Mouse (Mus musculus): ENCODE data around the gene Hagh. TPM values are rescaled to one million over a fixed set of nuclear protein-coding genes. Genes with fewer than 3 reads are reported as not detected.
A peak's percentile ranks its signal among the peaks of the same experiment; 100 is the strongest.

The Hagh gene
- total RNA-seq, 1 experiment from 2014 or later = 23.2 TPM

DNA sequence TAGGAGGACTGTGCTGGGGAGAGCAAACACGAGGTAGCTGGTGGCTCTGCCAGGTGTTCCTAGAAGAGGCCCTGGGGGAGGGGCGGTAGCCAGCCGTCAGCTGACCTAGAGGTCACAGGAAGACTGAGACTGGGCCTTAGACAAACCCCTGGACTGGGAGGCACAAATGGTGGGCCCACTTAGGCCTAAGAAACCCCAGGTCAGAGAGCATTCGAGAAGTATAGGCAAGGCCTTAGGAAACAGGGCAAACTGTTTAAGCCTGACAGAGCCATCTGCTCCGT is 38.1 kb downstream of the Hagh start:
- no peak for ATAC-seq (replicated peaks; ENCODE audit: insufficient number of reproducible peaks, low FRiP score, low TSS enrichment, poor library complexity, severe bottlenecking)

DNA sequence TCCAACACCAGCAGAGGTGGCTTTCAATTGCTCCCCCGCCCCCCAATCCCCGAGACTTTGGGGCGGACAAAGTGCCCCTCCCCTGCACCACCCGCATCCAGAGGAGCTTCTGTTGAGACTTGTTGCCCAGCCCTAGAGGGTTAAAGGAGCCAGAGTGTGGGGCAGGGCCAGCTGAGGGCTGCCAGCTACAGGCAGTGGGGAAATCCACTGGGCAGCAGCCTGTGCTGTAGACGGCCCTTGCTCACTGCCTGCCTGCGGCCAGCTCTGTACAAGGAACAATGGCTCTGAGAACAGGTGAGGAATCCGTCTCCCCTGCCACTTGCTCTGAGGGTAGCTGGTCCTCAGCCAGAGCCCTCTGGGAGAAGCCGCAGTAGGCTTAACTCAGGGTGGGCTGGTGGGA is 38.6 kb downstream of the Hagh start:
- no peak for ATAC-seq (replicated peaks; ENCODE audit: insufficient number of reproducible peaks, low FRiP score, low TSS enrichment, poor library complexity, severe bottlenecking)

DNA sequence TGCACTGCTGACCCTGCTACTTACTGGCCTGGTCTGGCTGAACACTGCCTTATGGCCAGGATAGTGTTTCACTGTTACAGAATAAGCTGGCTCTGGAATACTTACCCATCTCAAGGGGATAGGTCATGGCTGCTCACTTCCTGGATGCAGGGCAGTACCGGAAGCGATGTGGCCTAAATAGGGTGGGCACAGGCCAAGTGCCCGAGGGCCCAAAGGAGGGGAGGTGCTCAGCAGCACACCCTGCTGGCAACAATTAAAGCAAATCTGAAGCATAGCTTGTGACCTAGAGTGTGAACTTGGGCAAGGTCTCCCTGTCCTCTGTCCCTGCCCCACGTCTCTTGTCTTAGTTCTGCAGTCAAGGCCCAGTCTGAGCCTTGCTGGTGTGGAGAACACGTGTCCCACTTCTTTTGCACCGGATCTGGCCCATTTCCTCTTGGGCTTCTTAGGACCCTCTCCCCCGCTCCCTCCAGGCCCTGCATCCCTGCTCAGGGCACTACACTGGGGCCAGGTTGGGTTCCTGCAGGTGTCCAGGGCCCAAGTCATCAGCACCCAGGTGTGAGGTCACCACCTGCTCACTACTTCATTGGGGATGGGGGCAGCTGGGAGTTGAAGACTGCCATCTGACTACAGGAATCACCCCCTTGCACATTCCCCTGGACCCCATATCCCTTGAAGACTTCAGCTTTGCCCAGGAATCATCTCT is 41.9 kb downstream of the Hagh start:
- ATAC-seq (replicated peaks; ENCODE audit: insufficient number of reproducible peaks, low FRiP score, low TSS enrichment, poor library complexity, severe bottlenecking) = no peak

DNA sequence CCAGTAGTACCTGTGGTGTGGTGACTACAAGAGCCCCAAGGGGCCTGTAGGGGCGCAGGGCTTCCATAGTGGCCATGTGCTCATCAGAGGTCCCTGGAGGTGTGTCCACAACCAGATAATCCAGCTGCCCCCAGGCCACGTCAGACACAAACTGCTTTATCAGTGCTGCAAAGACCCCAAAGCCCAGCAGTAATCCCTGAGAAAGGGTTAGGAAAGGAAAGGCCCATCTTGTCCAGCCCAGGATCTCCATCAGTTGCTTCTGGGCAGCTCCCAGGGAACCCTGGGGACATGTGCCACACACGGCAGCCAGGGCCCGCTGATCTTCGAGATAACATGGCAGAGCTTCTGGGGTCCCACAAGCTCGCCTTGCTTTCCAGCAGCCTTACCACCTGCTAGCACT is 44.4 kb downstream of the Hagh start:
- ATAC-seq (replicated peaks; ENCODE audit: insufficient number of reproducible peaks, low FRiP score, low TSS enrichment, poor library complexity, severe bottlenecking) = no peak

DNA sequence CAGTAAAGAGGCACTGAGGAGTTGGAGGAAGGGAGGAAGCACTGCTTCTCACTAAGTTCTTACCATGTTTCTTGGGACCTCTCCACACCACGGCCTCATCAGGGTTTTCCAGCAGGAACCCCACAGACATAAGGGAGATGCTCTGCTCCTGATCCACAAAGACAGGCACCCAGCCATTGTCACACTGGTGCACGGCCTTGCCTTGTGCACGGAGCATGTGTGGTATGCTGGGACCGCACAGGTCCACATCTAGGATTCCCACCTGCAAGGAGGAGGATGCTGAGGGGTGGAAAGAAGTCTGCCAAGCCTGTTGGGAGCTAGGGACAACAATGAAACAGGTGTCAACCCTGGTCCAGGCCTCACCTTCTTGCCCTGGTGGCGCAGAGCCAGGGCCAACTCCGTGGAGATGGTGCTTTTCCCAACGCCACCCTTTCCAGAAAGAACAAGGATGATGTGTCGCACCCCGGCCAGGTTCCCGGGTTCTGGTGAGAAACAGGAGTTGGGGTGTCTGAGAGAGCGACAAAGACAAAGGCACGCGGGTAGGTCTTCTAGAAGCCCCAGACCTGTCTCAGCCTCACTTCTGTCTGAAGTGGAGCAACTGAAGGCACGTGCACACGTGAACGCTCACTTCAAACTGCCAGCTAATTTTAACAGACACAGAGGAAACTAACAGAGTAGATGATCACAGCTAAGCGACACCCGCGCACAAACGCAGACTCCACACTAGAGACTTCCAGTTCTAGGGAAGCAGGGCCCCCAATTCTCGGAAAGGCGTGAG is 45.6 kb downstream of the Hagh start:
- ATAC-seq (replicated peaks; ENCODE audit: insufficient number of reproducible peaks, low FRiP score, low TSS enrichment, poor library complexity, severe bottlenecking) = no peak

DNA sequence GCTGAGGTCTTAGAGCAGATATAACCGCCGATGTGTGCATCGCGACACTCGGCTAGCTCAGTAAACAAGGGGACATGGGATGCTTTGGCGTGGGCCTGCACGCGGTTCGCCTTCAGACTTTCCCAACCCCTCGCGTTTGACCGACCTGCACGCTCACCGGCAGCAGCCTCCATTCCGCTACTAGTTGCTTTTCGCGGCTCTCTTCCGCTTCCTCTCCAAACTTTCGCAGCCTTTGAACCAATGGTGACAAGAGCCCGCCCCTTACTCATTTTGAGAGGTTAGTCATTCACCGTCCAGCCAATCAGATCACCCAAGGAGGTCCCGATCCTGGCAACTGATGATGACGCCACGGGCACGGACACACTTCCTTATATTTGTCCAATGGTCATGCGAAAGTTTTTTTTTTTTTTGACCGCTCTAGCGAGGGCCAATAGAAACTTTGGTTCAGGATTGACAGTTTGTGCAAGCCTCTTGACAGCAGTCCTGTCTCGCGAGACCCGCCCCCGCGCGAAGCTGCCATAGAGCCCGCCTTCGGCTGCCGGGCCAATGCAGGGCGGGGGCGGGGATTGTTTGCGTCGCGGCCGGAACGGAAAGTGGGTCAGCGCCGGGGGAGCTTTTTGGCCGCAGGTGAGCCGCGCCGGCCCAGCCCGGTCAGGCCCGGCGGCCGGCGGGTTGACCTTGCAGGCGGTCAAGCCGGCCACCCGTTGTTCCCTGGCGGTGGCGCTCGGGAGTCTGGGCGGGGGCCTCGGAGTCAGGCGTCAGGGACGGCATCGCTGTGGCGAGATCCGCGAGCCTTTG is 46.4 kb downstream of the Hagh start, which contains the start of the genes Nubp2 and Spsb3:
Nubp2 (minus strand) TSS at position 216 of the 798 bp plus-strand sequence.
Spsb3 (plus strand) TSS at position 510 of the 798 bp plus-strand sequence.
- peak; percentile 92 for ATAC-seq (replicated peaks; ENCODE audit: insufficient number of reproducible peaks, low FRiP score, low TSS enrichment, poor library complexity, severe bottlenecking)

DNA sequence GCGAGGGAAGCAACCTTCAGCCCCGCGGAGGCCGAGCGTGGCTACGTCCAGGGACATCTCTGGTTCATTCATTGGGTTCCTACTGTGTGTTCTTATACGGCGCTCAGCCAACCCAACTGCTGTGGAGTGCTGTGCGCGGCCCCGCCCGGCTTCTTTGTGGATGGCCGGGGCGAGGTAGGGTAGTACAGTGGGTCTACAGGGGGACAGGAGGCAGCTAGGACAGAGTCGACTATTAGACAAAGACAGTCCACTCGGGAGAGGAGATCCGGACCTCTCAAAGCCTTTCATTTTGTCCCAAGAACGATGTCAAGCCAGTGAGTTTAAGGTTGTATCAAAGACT is 47.0 kb downstream of the Hagh start:
- no peak for ATAC-seq (replicated peaks; ENCODE audit: insufficient number of reproducible peaks, low FRiP score, low TSS enrichment, poor library complexity, severe bottlenecking)

DNA sequence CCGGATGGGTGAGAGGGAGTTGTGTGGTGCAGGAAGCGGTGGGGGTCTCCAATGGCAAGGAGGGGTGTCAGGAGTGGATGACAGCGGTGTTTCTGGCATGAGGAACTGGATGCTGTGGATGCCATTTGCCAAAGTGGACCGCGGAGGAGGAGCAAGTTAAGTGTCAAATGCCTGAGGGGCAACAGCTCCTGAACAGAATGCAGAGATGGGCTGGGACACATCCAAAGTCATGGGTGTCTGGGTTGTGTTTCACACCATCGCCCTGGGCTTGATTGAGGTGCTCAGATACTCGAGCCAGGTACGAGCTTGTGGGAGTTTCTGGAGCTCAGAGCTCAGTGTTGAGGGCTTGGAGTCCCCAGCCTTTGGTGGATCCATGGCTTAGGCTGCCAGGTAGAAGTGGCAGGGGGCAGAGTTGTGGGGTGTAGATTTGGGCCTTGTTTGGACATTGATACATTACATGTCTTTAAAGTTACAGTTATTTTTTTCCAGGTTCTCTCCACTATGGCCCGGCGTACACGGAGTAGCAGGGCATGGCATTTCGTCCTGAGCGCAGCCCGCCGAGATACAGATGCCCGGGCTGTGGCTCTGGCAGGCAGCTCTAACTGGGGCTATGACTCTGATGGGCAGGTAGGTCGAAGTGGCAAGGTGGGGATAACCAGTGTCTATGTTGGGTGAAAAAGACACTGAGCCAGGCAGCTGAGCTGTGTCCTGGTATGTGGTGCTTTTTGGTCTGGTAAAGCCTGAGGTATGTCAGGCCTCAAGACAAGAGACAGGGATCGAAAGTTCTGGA is 47.5 kb downstream of the Hagh start:
- ATAC-seq (replicated peaks; ENCODE audit: insufficient number of reproducible peaks, low FRiP score, low TSS enrichment, poor library complexity, severe bottlenecking) = no peak

DNA sequence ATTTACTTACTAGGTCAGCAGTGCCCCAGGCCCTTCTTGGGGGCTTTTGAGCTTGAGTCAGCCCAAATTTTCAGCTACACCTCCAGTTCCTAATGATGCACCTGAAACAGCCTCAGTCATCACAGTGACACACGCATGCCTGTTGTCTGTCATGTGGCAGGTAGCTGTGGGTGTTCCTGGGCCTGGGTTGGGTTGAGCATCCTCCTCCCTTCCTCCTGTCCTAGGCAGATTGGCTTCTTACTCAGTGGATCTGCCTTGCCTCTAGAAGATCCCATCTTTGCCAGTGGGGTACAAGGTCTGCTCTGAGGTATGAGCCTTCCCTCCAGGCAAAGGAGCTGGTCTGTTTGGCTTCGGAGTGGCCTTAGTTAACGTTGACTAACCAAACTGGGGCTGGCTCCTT is 48.9 kb downstream of the Hagh start:
- ATAC-seq (replicated peaks; ENCODE audit: insufficient number of reproducible peaks, low FRiP score, low TSS enrichment, poor library complexity, severe bottlenecking) = no peak

DNA sequence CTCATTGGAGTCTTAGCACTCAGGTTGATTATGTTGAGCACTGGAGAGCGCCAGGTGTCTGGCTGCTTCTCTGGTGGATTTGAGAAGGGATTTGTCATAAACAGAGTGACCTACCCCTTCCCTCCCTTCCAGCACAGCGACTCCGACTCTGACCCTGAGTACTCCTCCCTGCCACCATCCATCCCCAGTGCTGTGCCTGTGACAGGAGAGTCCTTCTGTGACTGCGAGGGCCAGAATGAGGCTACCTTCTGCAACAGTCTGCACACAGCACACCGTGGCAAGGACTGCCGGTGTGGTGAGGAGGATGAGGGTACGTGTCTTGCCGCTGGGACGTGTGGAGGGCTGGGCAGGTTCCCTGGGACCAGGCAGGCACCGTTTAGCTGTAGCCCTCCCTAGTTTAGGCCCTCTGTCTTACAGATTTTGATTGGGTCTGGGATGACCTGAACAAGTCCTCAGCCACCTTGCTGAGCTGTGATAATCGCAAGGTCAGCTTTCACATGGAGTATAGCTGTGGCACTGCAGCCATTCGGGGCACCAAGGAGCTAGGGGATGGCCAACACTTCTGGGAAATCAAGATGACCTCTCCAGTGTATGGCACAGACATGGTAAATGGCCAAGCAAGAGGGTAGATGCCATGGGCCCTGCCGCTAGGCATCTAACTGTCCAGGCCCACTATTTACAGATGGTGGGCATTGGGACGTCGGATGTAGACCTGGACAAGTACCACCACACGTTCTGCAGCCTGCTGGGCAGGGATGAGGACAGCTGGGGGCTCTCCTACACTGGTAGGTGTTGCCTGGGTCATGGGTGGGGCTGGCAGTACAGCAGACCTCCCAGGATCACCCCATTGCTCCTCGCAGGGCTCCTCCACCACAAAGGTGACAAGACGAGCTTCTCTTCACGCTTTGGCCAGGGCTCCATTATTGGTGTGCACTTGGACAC is 50.5 kb downstream of the Hagh start:
- no peak for ATAC-seq (replicated peaks; ENCODE audit: insufficient number of reproducible peaks, low FRiP score, low TSS enrichment, poor library complexity, severe bottlenecking)

DNA sequence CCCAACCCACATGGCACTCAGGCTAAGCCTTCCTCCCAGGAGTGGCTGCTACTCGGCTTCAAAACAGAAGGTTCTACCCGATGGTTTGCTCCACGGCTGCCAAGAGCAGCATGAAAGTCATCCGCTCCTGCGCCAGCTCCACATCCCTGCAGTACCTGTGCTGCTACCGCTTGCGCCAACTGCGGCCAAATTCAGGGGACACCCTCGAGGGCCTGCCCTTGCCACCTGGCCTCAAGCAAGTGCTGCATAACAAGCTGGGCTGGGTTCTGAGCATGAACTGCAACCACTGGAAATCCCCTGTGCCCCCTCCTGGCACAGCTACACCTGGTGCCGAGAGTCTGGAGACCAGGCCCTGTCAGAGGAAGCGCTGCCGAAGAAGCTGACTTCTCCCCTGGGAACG is 51.4 kb downstream of the Hagh start:
- ATAC-seq (replicated peaks; ENCODE audit: insufficient number of reproducible peaks, low FRiP score, low TSS enrichment, poor library complexity, severe bottlenecking) = no peak

DNA sequence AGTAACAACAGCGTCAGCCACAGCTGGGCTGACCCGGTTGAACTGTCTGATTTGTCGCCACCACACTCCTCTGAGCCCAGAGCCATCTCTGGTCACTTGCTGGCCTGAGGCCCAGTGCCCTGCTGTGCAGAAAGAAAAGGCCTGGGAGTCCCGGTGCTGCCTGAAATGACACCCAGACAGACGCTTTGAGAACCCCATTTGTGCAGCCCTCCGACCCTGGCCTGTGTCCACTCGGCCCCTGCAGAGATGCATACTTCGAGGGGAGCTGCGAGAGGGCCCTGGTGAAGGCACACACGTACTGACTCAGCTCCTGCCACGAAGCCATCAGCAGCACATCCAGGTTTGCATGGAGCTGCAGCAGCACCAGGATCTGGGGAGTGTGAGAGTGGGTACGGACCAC is 52.8 kb downstream of the Hagh start:
- ATAC-seq (replicated peaks; ENCODE audit: insufficient number of reproducible peaks, low FRiP score, low TSS enrichment, poor library complexity, severe bottlenecking) = no peak

DNA sequence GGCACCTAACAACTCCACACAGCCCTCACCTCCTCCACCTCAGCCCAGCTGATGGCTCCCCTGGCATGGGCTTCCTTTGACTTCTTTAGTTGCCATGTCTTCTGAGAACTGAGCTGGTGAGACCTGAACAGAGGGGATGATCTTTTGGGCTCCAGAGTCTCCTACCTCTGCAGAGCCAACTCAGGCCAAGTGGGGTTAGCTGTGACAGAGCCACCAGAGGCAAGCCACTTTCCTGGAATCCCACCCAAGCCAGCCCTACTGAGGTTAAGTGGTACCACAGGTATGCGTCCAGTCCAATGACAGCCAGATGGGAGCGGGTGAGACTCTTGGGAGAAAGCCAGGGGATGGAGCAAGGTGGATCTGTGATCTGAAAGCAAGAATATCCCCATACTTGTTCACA is 53.3 kb downstream of the Hagh start:
- no peak for ATAC-seq (replicated peaks; ENCODE audit: insufficient number of reproducible peaks, low FRiP score, low TSS enrichment, poor library complexity, severe bottlenecking)

DNA sequence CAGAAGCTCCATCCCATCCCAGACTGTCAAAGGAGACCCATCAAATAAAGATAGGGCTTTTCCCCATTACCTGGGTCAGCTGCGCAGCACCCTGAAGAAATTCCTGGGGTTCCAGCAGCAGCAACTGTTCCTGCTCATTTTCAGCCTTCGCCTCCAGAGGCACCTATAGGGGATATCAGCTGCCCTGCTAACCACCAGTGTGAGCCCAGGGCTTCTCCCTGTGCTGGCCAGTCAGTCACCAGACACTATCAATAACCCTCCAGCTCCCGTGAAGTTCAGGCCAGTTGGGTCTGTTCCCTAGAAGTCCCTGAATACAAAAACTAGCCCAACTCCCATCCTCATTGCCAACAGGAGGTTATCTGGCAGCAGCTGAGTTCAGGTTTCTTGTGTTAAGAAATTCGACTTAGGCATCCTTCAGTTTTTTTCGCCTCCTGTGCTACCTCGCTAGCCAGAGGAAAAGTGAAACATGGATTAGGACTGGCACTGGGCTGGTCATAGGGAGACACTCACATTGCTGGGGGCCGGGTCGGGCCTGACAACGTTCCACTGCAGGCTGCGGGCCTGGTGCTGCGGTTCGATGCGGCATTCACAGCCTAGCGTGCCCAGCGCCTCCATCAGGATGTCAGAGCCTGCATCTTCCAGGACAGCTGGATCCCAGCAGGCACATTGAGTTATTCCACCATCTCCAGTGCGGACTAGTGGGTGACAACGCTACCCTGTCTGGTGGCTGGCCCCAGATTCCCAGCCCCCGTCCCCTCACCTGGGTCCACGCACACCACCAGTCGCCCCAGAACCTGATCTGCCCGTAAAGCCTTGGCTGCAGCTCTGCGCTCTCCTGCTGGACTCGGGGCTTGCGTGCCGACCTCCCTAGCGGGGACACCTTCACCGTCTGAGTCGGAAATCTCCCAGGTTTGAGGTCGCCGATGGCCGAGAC is 54.4 kb downstream of the Hagh start:
- no peak for ATAC-seq (replicated peaks; ENCODE audit: insufficient number of reproducible peaks, low FRiP score, low TSS enrichment, poor library complexity, severe bottlenecking)

DNA sequence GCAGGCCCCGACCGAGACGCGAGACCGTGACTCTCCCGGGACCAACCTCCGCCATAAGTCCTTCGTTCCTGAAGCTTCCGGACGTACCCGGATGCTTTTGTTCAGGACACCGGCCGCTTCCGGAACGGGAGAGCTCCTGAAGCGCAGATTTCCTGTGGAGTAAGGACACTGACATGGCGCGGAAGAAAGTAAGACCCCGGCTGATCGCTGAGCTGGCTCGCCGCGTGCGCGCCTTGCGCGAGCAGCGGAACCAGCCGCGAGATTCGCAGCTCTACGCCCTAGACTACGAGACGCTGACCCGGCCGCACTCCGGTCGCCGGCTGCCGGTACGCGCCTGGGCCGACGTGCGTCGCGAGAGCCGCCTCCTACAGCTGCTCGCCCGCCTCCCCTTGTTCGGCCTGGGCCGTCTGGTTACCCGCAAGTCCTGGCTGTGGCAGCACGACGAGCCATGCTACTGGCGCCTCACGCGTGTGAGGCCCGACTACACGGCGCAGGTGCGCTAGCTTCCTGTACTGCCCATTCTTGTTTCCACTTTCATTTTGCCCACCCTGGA is 55.1 kb downstream of the Hagh start, which contains the start of the genes Eme2 and Mrps34:
Eme2 (minus strand) TSS at position 93 of the 553 bp plus-strand sequence.
Mrps34 (plus strand) TSS at position 122 of the 553 bp plus-strand sequence.
- peak; percentile 37 for ATAC-seq (replicated peaks; ENCODE audit: insufficient number of reproducible peaks, low FRiP score, low TSS enrichment, poor library complexity, severe bottlenecking)

DNA sequence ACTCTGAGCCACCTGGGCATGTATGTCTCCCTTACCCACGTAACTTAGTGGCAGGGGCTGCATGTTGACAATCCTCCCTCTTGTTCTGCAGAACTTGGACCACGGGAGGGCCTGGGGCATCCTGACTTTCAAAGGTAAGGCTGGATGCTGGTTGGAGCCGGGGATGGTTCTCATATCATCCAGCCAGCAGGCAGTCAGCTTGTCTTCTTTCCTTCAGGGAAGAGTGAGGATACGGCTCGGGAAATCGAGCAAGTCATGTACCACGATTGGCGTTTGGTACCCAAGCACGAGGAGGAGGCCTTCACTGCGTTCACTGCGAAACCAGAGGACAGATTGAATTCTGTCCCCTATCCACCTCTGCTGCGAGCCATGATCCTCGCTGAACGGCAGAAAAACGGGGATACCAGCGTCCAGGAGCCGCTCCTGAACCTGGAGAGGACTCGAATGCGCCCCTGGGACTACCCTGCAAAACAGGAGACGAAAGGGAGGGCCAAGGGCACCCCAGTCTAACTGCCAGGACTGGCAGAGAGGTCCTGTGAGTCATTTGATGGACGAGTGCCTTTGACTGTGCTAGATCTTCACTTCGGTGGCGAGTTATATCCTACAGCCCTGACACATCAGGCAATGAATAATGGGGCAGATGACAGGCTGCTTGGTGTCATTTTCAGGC is 55.8 kb downstream of the Hagh start:
- no peak for ATAC-seq (replicated peaks; ENCODE audit: insufficient number of reproducible peaks, low FRiP score, low TSS enrichment, poor library complexity, severe bottlenecking)

Data from monocyte, adult 5-6 weeks (primary cell).